Mouse (Mus musculus) E14TG2a.4 (cell line): ENCODE measurements around the gene Gale.
A peak's percentile ranks its signal among the peaks of the same experiment; 100 is the strongest.

Experiments
- CTCF ChIP-seq: conservative IDR thresholded peaks from 2 replicates; pipeline ENCODE4 v1.5.1; 2014; ENCODE audit warnings: low read length
- NANOG ChIP-seq: IDR thresholded peaks from 2 replicates; pipeline ENCODE4 v1.6.1; 2014; ENCODE audit warnings: borderline replicate concordance, low read length, mixed read lengths
- POU5F1 ChIP-seq: IDR thresholded peaks from 2 replicates; pipeline ENCODE4 v1.6.1; 2014; ENCODE audit warnings: low read length, borderline replicate concordance

- peak; percentile 93 for TF ChIP-seq CTCF
- TF ChIP-seq NANOG = peak; percentile 54; the same call in 1 of the 2 replicates
- no peak for TF ChIP-seq POU5F1
Observed at GRCm38 (mm10) chr4:135951505-135951904, 12.0 kb upstream of the Gale start.
